Mouse (Mus musculus): ENCODE measurements at regions not wholly inside any gene's neighbourhood (a gene's known extent, or its start where the extent isn't known, plus 50 kb on each side); places are given as distances from the start of the nearest gene placed in this dataset.

GRCm38 (mm10) chr6:138956461-138957072, 298.2 kb upstream of the Igbp1b start:
- DNase-seq (ENCODE audit: low spot score), result no peak

GRCm38 (mm10) chr6:138950888-138951287, 292.5 kb upstream of the Igbp1b start:
- DNase-seq (ENCODE audit: low spot score), result no peak

- no peak for DNase-seq (ENCODE audit: low spot score)
Observed at GRCm38 (mm10) chr6:138946632-138947031, 288.3 kb upstream of the Igbp1b start.

- DNase-seq (ENCODE audit: low spot score), result no peak
Observed at GRCm38 (mm10) chr6:138945432-138945831, 287.1 kb upstream of the Igbp1b start.

GRCm38 (mm10) chr6:138920161-138920560, 261.8 kb upstream of the Igbp1b start:
- no peak for DNase-seq (ENCODE audit: low spot score)

- DNase-seq (ENCODE audit: low spot score), result no peak
Observed at GRCm38 (mm10) chr6:138919531-138919930, 261.2 kb upstream of the Igbp1b start.

GRCm38 (mm10) chr6:138914981-138915380, 256.6 kb upstream of the Igbp1b start:
- DNase-seq (ENCODE audit: low spot score), result no peak

- no peak for DNase-seq (ENCODE audit: low spot score)
Observed at GRCm38 (mm10) chr6:138873610-138874009, 215.3 kb upstream of the Igbp1b start.

GRCm38 (mm10) chr6:138872495-138873415, 214.4 kb upstream of the Igbp1b start:
- no peak for DNase-seq (ENCODE audit: low spot score)

GRCm38 (mm10) chr6:138838043-138838442, 179.7 kb upstream of the Igbp1b start:
- no peak for DNase-seq (ENCODE audit: low spot score)

- no peak for DNase-seq (ENCODE audit: low spot score)
Observed at GRCm38 (mm10) chr6:138834876-138835275, 176.5 kb upstream of the Igbp1b start.

- no peak for DNase-seq (ENCODE audit: low spot score)
Observed at GRCm38 (mm10) chr6:138801835-138802234, 143.5 kb upstream of the Igbp1b start.

GRCm38 (mm10) chr6:138800836-138801740, 142.7 kb upstream of the Igbp1b start:
- peak; percentile 16 for DNase-seq (ENCODE audit: low spot score)

- DNase-seq (ENCODE audit: low spot score), result no peak
Observed at GRCm38 (mm10) chr6:138794706-138795105, 136.4 kb upstream of the Igbp1b start.

- no peak for DNase-seq (ENCODE audit: low spot score)
Observed at GRCm38 (mm10) chr6:138792802-138793201, 134.5 kb upstream of the Igbp1b start.

- DNase-seq (ENCODE audit: low spot score), result no peak
Observed at GRCm38 (mm10) chr6:138782907-138783306, 124.6 kb upstream of the Igbp1b start.

GRCm38 (mm10) chr6:138782470-138782869, 124.1 kb upstream of the Igbp1b start:
- no peak for DNase-seq (ENCODE audit: low spot score)

- DNase-seq (ENCODE audit: low spot score), result no peak
Observed at GRCm38 (mm10) chr6:138761991-138762390, 103.6 kb upstream of the Igbp1b start.

GRCm38 (mm10) chr6:138754955-138755303, 96.6 kb upstream of the Igbp1b start:
- DNase-seq (ENCODE audit: low spot score), result no peak

GRCm38 (mm10) chr6:138754302-138754954, 96.1 kb upstream of the Igbp1b start:
- DNase-seq (ENCODE audit: low spot score), result no peak

- DNase-seq (ENCODE audit: low spot score), result no peak
Observed at GRCm38 (mm10) chr6:138717698-138718097, 59.4 kb upstream of the Igbp1b start.
